Mouse (Mus musculus) testis, adult 2 months (tissue): Measurements from ENCODE around the gene Ncan.

Source experiments
- CTCF ChIP-seq: fragments of 200-500 bp; IDR thresholded peaks from 2 replicates; pipeline ENCODE4 v1.5.1; 2012; ENCODE audit warnings: low read depth, mild to moderate bottlenecking, inconsistent platforms, low read length, moderate library complexity; ENCODE audit not compliant: control insufficient read depth, insufficient read depth, insufficient replicate concordance
- POLR2A ChIP-seq: fragments of 200-500 bp; IDR thresholded peaks from 2 replicates; pipeline ENCODE4 v1.6.1; 2012; ENCODE audit warnings: low read depth, mild to moderate bottlenecking, inconsistent platforms, low read length, moderate library complexity; ENCODE audit not compliant: control insufficient read depth

DNA sequence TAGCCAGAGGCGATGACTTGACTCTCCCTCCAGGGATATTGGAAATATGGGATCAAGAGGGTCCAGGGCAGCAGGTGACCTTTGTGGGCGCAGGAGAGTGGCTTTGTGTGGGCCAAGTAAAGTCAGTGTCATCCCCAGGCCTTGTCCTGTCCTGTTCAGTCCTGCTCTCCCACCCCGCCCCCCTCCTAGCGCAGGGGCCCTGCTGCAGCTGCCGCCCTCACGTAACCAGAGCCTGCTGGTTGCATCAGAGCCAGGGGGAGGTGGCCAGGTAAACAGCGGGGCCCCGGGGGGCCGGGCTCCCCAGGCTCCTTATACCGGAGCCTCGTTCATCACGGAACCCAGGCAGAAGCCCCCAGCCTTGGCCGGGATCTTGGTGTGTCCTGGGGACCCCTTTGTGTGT, 29.5 kb upstream of the Ncan start:
- TF ChIP-seq CTCF = no peak
- no peak for TF ChIP-seq POLR2A
